Mouse (Mus musculus) kidney, postnatal 36 days (tissue): Measurements from ENCODE around the gene Gm8212.
"Not testable (repeated sequence)": the region's sequence is repeated elsewhere in the genome, so short reads cannot be mapped to it uniquely, and the experiment has no call there.

ENCODE experiments used
- DNase-seq, 2 experiments: peaks; one replicate each; pipeline ENCODE4 v3.0.0; 2021 to 2022; ENCODE audit warnings: mixed read lengths in 2 of 2

Gene Gm8212

GRCm38 (mm10) chr14:44197361-44197760 is at the start of gene Gm8212:
Gm8212 (plus strand) TSS chr14:44197661.
- not testable (repeated sequence) for DNase-seq

- not testable (repeated sequence) for DNase-seq
These were observed 15.7 kb downstream of the Gm8212 start, which contains the start of gene 4930503E14Rik for GRCm38 (mm10) chr14:44213154-44213553. 4930503E14Rik (minus strand) TSS chr14:44213254.

- no peak for DNase-seq
These were observed 50.6 kb downstream of the Gm8212 start for GRCm38 (mm10) chr14:44248039-44248438.
